Mouse (Mus musculus) megakaryocyte, embryonic 14.5 days (primary cell): ENCODE measurements around the gene Ncapg2. TPM values are rescaled to one million over a fixed set of nuclear protein-coding genes. Genes with fewer than 3 reads are reported as not detected.
A peak's percentile ranks its signal among the peaks of the same experiment; 100 is the strongest.

Experiments
- H3K27me3 ChIP-seq: replicated peaks from 2 replicates; pipeline ENCODE3; 2012; ENCODE audit warnings: inconsistent platforms
- H3K36me3 ChIP-seq: replicated peaks from 2 replicates; pipeline ENCODE3; 2012; ENCODE audit warnings: low read length, inconsistent platforms, mixed read lengths
- H3K4me1 ChIP-seq: 2 replicates; pipeline ENCODE4 v1.6.1; 2012; ENCODE audit warnings: inconsistent platforms
- H3K4me3 ChIP-seq: replicated peaks from 2 replicates; pipeline ENCODE3; 2012; ENCODE audit warnings: moderate library complexity, mild to moderate bottlenecking, inconsistent platforms
- H3K9me3 ChIP-seq: 2 replicates; pipeline ENCODE4 v1.6.1; 2012; ENCODE audit warnings: inconsistent platforms
- FLI1 ChIP-seq: IDR thresholded peaks from 2 replicates; pipeline ENCODE4 v1.6.1; 2012; ENCODE audit warnings: low read length, inconsistent platforms, mixed read lengths
- GATA1 ChIP-seq: IDR thresholded peaks from 3 replicates; pipeline ENCODE4 v1.6.1; 2012; ENCODE audit warnings: mixed read lengths, low read length, inconsistent platforms, borderline replicate concordance
- polyA plus RNA-seq: library from polyadenylated mRNA; stranded (reverse); fragments of >175 nt; gene quantifications from 2 replicates; pipeline ENCODE4 v1.2.3, GENCODE M21; 2012; ENCODE audit warnings: low replicate concordance; ENCODE audit not compliant: insufficient read depth

Ncapg2 gene
- polyA plus RNA-seq, 1 experiment, result 0.40 TPM

DNA sequence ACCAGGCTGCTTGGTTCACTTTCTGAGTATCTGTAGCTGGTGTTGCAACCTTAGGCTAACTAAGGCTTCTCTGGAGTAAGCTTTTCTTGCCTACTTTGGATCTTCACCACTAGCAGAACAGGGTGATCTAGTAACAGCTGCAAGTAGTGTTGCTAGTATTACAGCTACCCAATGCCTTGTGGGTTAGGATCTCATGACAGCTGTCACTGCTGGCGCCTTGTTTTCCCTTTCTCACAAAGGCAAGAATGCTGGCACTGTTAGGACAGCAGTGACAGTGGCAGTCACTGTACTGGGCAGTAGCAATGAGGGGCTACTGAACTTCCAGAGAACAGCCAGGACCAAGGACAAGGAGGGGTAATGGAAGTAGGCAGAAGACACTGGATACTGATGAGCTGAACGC, 9.9 kb upstream of the Ncapg2 start:
- Histone ChIP-seq H3K9me3 (no peaks in the 10 kb centered on the region), H3K4me1 (peaks cover 1% of the 10 kb centered on the region), H3K4me3 (no peak overlapping the region), H3K36me3 (no peaks in the 10 kb centered on the region), H3K27me3 (peaks cover 6% of the 10 kb centered on the region)
- TF ChIP-seq GATA1 (no peak), FLI1 (no peak)

DNA sequence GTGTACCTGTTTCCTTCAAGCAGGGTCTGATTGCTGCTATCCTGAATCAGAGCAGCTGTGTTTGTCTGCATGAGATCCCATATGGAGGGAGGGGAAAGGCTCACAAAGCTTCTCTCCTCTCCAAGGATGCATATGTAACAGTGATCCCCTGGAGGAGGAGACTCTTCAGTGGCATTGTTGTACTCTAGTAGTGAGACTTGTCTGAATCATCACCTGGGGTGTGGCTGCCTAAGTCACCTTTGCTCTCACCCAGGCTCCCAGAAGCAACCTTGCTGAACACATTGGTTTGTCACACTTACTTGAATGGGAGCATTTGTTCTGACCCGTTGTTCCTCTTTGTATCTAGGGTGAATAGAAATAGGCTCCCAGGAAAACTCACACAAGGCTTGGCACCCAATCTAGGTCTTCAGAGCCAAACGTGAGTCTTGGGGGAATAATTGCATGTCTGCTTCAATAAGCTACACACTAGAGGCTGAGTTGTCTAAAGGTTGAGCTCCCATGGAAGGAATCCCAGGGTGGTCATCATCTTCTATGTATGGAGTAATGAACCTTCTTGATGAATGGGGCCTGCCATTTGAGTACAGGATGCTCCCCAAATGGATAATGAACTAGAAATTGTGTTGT, 9.0 kb upstream of the Ncapg2 start:
- H3K36me3 ChIP-seq, result no peaks in the 10 kb centered on the region
- H3K9me3 ChIP-seq, result no peaks in the 10 kb centered on the region
- H3K4me1 ChIP-seq, result peaks cover 4% of the 10 kb centered on the region; the same call in 1 of the 2 replicates
- TF ChIP-seq FLI1, result no peak
- TF ChIP-seq GATA1, result no peak
- peaks cover 6% of the 10 kb centered on the region for H3K27me3 ChIP-seq
- H3K4me3 ChIP-seq, result no peak overlapping the region

DNA sequence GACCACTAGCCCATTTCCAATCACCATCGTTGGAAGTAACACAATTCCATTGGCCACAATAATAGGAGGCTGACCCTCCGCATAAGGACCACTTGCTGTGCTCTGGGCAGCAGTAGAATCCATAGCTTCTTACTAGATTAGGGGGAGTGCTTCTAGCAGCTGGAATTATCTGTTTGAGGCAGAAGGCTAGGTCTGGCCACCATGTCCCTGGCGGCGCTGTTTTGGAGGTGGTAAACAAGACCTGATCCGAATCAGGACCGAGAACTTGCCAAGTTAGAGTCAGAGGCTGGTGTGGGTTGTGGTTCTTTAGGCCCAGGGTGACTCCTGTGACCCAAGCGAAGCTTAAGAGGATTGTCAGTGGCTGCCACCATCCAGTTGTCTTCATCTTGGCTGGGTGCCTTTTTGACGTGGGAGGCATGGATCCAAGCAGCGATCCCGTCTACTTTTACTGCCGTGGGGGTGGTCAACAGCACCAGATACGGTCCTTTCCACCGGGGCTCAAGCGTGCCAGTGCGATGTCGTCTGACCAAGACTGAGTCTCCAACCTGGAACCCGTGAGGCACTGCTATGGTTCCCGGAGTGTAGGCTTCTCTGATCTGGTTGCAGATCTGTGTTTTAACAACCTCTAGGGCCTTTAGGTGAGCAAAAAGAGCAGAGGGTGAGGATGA, 1.1 kb upstream of the Ncapg2 start:
- peaks cover 32% of the 10 kb centered on the region for H3K4me1 ChIP-seq
- H3K27me3 ChIP-seq, result no peaks in the 10 kb centered on the region
- H3K36me3 ChIP-seq, result peaks cover 28% of the 10 kb centered on the region
- no peak for TF ChIP-seq FLI1
- TF ChIP-seq GATA1, result no peak
- H3K4me3 ChIP-seq, result peak overlapping the region; percentile 95
- peaks cover 5% of the 10 kb centered on the region; the same call in 1 of the 2 replicates for H3K9me3 ChIP-seq

DNA sequence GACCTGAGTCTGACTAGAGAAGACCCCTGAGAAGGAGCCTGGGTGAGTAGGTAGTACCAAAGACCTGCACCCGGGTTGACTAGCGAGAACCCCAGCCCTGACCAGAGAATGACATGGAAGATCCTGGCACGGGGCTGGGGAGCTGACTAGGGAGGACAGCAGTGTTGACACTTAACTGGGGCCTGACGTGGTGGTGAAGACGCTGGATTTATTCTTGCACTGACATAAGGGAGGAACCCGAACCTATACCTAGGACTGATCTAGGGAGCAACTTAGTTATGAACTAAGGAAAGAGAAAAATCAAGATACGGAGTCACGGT, 594 bp downstream of the Ncapg2 start:
- Histone ChIP-seq H3K9me3 (peaks cover 5% of the 10 kb centered on the region; the same call in 1 of the 2 replicates), H3K27me3 (no peaks in the 10 kb centered on the region), H3K36me3 (peaks cover 44% of the 10 kb centered on the region), H3K4me1 (peaks cover 35% of the 10 kb centered on the region), H3K4me3 (peak overlapping the region; percentile 95)
- TF ChIP-seq GATA1 (no peak), FLI1 (no peak)

DNA sequence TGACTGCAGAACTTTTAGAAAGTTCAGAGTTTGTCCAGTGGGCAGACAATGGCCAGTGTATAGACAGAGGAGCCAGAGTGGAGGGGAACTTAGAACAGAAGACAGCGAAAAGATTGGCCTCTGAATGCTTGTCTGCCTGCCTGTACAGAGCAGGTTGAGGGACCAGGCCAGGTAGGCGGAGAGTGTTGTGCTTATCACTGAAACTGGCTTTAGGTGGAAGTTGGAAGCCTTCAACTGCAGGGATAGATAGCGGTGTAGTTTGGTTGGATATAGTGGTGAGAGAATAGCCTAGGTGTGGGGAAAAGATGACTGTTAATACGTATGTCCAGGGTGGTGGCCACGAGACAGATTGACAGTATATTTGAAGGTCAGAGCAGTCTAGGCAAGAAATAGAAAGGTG, 2.7 kb downstream of the Ncapg2 start:
- Histone ChIP-seq H3K27me3 (no peaks in the 10 kb centered on the region), H3K9me3 (no peaks in the 10 kb centered on the region), H3K4me1 (peaks cover 31% of the 10 kb centered on the region), H3K36me3 (peaks cover 60% of the 10 kb centered on the region), H3K4me3 (no peak overlapping the region)
- TF ChIP-seq GATA1 (no peak), FLI1 (no peak)

DNA sequence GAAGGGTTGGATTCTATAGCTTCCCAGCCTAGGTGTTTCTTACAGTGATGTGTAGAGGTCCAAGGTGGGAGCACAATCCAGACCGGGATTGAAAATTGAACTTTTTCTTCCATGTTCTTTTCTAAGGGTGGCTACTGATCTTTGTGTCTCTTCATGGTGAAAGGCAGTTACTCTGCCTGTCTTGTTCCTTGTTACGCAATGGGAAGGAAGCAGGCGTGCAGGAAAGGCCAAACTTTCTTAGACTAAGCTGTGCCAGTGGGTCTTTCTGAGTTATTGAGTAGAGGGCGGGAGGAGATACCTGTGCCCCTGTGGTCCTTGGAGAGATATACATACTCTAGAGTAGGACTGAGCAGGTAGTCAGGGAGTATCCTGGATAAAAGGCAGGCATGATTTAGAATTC, 9.7 kb downstream of the Ncapg2 start:
- no peak overlapping the region for H3K4me3 ChIP-seq
- peaks cover 74% of the 10 kb centered on the region for H3K36me3 ChIP-seq
- peaks cover 7% of the 10 kb centered on the region for H3K4me1 ChIP-seq
- TF ChIP-seq GATA1 (no peak), FLI1 (no peak)
- no peaks in the 10 kb centered on the region for H3K9me3 ChIP-seq
- H3K27me3 ChIP-seq, result no peaks in the 10 kb centered on the region

DNA sequence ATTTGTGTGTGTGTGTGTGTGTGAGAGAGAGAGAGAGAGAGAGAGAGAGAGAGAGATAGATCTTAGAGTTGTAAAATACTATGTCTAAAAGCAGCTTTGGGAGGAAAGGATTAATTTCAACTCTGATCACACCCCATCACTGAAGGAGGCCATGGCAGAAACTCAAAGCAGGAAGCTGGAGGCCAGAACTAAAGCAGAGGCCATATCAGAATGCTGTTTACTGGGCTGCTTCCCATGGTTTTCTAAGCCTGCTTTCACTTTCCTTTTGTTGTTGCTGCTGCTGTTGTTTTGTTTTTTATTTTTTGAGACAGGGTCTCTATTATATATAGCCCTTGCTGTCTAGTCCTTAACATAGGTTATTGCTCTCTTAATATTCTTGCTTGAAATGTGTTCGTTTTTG, 11.3 kb downstream of the Ncapg2 start:
- Histone ChIP-seq H3K4me3 (peak overlapping the region; percentile 51), H3K9me3 (no peaks in the 10 kb centered on the region), H3K36me3 (peaks cover 72% of the 10 kb centered on the region), H3K4me1 (peaks cover 7% of the 10 kb centered on the region), H3K27me3 (no peaks in the 10 kb centered on the region)
- TF ChIP-seq FLI1 (no peak), GATA1 (no peak)

DNA sequence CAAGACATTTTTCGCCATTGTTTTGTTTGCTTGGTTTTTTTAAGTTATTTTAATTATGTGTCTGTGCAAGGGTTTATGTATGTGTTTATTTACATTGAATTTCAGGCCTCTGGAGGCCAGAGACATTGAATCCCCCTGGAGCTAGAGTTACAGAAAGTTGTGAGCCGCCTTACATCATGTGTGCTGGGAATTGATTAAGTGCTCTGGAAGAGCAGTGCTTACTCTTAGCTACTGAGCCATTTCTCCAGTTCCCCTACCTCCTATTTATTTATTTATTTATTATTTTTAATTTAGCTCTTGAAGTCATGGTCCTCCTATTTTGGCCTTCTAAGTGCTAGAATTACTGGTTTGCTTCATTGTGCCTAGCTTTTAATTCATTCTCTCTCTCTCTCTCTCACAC, 16.5 kb downstream of the Ncapg2 start:
- H3K4me1 ChIP-seq, result no peaks in the 10 kb centered on the region; the same call in 1 of the 2 replicates
- no peak for TF ChIP-seq GATA1
- no peak for TF ChIP-seq FLI1
- no peaks in the 10 kb centered on the region for H3K27me3 ChIP-seq
- H3K4me3 ChIP-seq, result no peak overlapping the region
- no peaks in the 10 kb centered on the region for H3K9me3 ChIP-seq
- H3K36me3 ChIP-seq, result peaks cover 81% of the 10 kb centered on the region

DNA sequence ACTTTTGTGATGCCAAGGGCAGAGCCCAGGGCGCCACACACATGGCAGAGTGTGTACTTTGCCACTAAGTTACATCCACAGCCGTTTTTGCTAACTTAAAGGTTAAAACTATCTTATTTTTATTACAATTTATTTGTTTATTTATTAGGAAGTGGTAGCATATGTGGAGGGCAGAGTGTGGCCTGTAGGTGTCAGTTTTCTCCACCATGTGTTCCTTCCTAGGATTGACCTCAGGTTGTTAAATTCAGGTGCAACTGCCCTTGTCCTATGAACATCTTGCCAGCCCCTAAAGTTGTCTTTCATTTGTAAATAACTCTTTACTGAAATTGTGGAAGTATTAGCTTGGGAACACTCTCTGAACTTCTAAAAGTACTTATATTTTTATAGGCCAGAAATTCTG, 20.2 kb downstream of the Ncapg2 start:
- Histone ChIP-seq H3K4me3 (no peak overlapping the region), H3K4me1 (no peaks in the 10 kb centered on the region), H3K36me3 (peaks cover 89% of the 10 kb centered on the region), H3K27me3 (no peaks in the 10 kb centered on the region), H3K9me3 (no peaks in the 10 kb centered on the region)
- TF ChIP-seq GATA1, result no peak
- TF ChIP-seq FLI1, result no peak

DNA sequence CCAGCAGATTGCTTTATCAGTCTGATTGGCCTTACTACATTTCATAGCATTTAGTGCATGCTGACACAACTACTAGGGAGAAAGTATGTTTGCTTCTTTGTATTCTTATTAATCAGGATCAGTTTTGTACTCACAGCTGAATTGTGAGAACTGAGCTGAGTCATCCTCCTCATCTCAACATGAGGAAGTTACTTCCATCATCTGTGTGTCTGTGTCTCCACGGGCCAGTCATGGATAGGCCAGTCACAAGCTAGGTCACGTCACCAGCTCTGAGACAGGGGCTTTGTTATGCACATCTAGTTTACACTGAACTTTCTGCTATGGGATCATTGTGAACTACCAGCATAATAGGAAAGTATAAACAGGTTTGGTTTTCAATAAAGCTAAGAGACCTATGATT, 28.5 kb downstream of the Ncapg2 start:
- H3K4me3 ChIP-seq, result no peak overlapping the region
- peaks cover 9% of the 10 kb centered on the region for H3K4me1 ChIP-seq
- H3K9me3 ChIP-seq, result no peaks in the 10 kb centered on the region
- no peak for TF ChIP-seq GATA1
- no peak for TF ChIP-seq FLI1
- H3K36me3 ChIP-seq, result peaks cover 84% of the 10 kb centered on the region
- H3K27me3 ChIP-seq, result no peaks in the 10 kb centered on the region
